Mouse (Mus musculus): ENCODE measurements around the gene Olfr1458. TPM values are rescaled to one million over a fixed set of nuclear protein-coding genes. Genes with fewer than 3 reads are reported as not detected.

The Olfr1458 gene
- not detected in 2 replicates for total RNA-seq (2014; rRNA removed; ENCODE audit: low replicate concordance)
- polyA plus RNA-seq (2015; fragmentation: Nextera tagmentation; extraction: Ambion mirVana): not detected in 2 replicates

- WGBS: 57% methylated on average over 3 of the region's 3 CpGs
- Histone ChIP-seq H3K4me3 (ENCODE audit: low read depth, low read length) (no peak within 1 kb of the TSS), H3K4me2 (ENCODE audit: low read depth, low read length) (no peak within 1 kb of the TSS), H3K27me3 (ENCODE audit: control insufficient read depth, insufficient read depth, low read length) (no peaks in the 10 kb centered on the region), H3K9me3 (replicated peaks; ENCODE audit: control insufficient read depth, low read length) (no peaks in the 10 kb centered on the region), H3K27ac (ENCODE audit: low read depth) (no peak within 1 kb of the TSS), H3K36me3 (replicated peaks; ENCODE audit: control insufficient read depth, insufficient read depth, low read length) (no peaks in the 10 kb centered on the region), H3K9ac (replicated peaks; ENCODE audit: low read depth, low read length) (no peak within 1 kb of the TSS), H3K4me1 (ENCODE audit: control insufficient read depth, insufficient read depth) (no peaks in the 10 kb centered on the region)
- no peak for ATAC-seq (ENCODE audit: insufficient read depth, low read depth)
- TF ChIP-seq CTCF (IDR thresholded peaks at IDR 0.05; ENCODE audit: low read depth): no peak
- DNase-seq (ENCODE audit: low spot score): no peak
Measured at GRCm38 (mm10) chr19:13106675-13107074, at the start of gene Olfr1458. TSS of gene Olfr1458 (minus strand) at chr19:13106775.

DNA sequence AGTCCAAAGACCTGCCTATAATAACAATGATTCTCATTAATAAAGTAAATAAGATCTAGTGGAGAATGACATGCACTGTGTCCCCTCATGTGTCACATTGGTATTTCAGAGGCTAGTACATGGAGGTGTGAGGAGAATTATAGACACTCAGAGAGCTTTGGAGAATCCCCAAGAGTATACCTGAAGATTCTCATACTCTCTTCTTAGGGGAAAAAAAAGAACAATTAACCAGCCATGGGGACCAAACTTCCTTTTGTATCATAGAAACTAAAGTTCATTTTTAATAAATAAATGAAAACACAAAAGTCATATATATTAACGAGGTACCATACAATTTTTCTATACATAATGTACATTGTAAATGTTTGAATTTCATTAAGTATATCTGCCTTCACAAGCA, 42.9 kb upstream of the Olfr1458 start, which contains the start of gene Olfr1459:
Gene Olfr1459 (minus strand): TSS at position 101 of the 400 bp plus-strand sequence.
- Histone ChIP-seq H3K9ac (replicated peaks; ENCODE audit: low read depth, low read length) (no peak within 1 kb of the TSS), H3K4me3 (ENCODE audit: low read depth, low read length) (no peak within 1 kb of the TSS), H3K27me3 (ENCODE audit: control insufficient read depth, insufficient read depth, low read length) (no peaks in the 10 kb centered on the region), H3K9me3 (replicated peaks; ENCODE audit: control insufficient read depth, low read length) (no peaks in the 10 kb centered on the region; the same call in 1 of the 2 replicates), H3K4me2 (ENCODE audit: low read depth, low read length) (no peak within 1 kb of the TSS), H3K27ac (ENCODE audit: low read depth) (no peak within 1 kb of the TSS), H3K4me1 (ENCODE audit: control insufficient read depth, insufficient read depth) (no peaks in the 10 kb centered on the region), H3K36me3 (replicated peaks; ENCODE audit: control insufficient read depth, insufficient read depth, low read length) (no peaks in the 10 kb centered on the region)
- 61% methylated on average over 1 of the region's 1 CpGs for WGBS
- TF ChIP-seq CTCF (IDR thresholded peaks at IDR 0.05; ENCODE audit: low read depth) (no peak), EP300 (IDR thresholded peaks at IDR 0.05; ENCODE audit: low read depth) (no peak)
- ATAC-seq (ENCODE audit: insufficient read depth, low read depth) (no peak), DNase-seq (ENCODE audit: low spot score) (no peak)

- no peak within 1 kb of the TSS for H3K27ac ChIP-seq (ENCODE audit: low read depth)
- DNase-seq (ENCODE audit: low spot score) (no peak), ATAC-seq (ENCODE audit: insufficient read depth, low read depth) (no peak)
- H3K27me3 ChIP-seq (ENCODE audit: control insufficient read depth, insufficient read depth, low read length): no peaks in the 10 kb centered on the region
- 53% methylated on average over 2 of the region's 2 CpGs for WGBS
- no peak for TF ChIP-seq EP300 (IDR thresholded peaks at IDR 0.05; ENCODE audit: low read depth)
- H3K4me1 ChIP-seq (ENCODE audit: control insufficient read depth, insufficient read depth): no peaks in the 10 kb centered on the region
- no peak within 1 kb of the TSS for H3K9ac ChIP-seq (replicated peaks; ENCODE audit: low read depth, low read length)
- H3K4me3 ChIP-seq (ENCODE audit: low read depth, low read length): no peak within 1 kb of the TSS
- 0 out of 2 replicates have a peak, but pooled peaks cover 4% of the 10 kb centered on the region for H3K9me3 ChIP-seq (replicated peaks; ENCODE audit: control insufficient read depth, low read length)
- no peaks in the 10 kb centered on the region for H3K36me3 ChIP-seq (replicated peaks; ENCODE audit: control insufficient read depth, insufficient read depth, low read length)
- H3K4me2 ChIP-seq (ENCODE audit: low read depth, low read length): no peak within 1 kb of the TSS
Measured at GRCm38 (mm10) chr19:13097791-13098190, 8.8 kb downstream of the Olfr1458 start, which contains the start of gene Olfr1457. TSS of gene Olfr1457 (minus strand) at chr19:13097891.

- no peak overlapping the region for H3K27ac ChIP-seq (ENCODE audit: low read depth)
- TF ChIP-seq EP300 (IDR thresholded peaks at IDR 0.05; ENCODE audit: low read depth): no peak
- TF ChIP-seq CTCF (IDR thresholded peaks at IDR 0.05; ENCODE audit: low read depth): no peak
- no peak for DNase-seq (ENCODE audit: low spot score)
- no peaks in the 10 kb centered on the region for H3K27me3 ChIP-seq (ENCODE audit: control insufficient read depth, insufficient read depth, low read length)
- no peak overlapping the region for H3K4me3 ChIP-seq (ENCODE audit: low read depth, low read length)
- no peak overlapping the region for H3K4me2 ChIP-seq (ENCODE audit: low read depth, low read length)
- ATAC-seq (ENCODE audit: insufficient read depth, low read depth): no peak
- WGBS: 59% methylated on average over 1 of the region's 1 CpGs
- H3K4me1 ChIP-seq (ENCODE audit: control insufficient read depth, insufficient read depth): no peaks in the 10 kb centered on the region
- peaks cover 16% of the 10 kb centered on the region; the same call in 1 of the 2 replicates for H3K9me3 ChIP-seq (replicated peaks; ENCODE audit: control insufficient read depth, low read length)
- no peak overlapping the region for H3K9ac ChIP-seq (replicated peaks; ENCODE audit: low read depth, low read length)
- no peaks in the 10 kb centered on the region for H3K36me3 ChIP-seq (replicated peaks; ENCODE audit: control insufficient read depth, insufficient read depth, low read length)
Measured at GRCm38 (mm10) chr19:13093908-13094307, 12.7 kb downstream of the Olfr1458 start.

DNA sequence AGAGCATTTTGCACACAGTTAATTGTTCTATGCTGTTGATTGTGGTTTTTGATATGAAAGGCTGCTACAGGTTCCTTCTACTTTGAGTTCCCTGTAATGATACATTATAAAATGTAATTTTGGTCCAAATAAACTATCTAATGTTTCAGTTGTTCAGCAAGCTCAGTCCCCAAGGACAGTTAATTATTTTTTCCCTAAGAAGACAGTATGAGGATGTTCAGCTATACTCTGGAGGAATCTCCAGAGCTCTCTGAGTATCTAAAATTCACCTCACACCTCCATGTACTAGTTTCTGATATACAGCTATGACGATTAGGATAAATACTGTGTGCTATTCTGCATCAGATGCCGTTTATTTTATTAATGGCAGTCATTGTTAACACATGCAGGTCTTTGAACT, 46.3 kb downstream of the Olfr1458 start, which contains the start of gene Olfr1454:
Gene Olfr1454 (plus strand): TSS at position 301 of the 400 bp plus-strand sequence.
- Histone ChIP-seq H3K4me1 (ENCODE audit: control insufficient read depth, insufficient read depth) (no peaks in the 10 kb centered on the region), H3K36me3 (replicated peaks; ENCODE audit: control insufficient read depth, insufficient read depth, low read length) (no peaks in the 10 kb centered on the region), H3K9me3 (replicated peaks; ENCODE audit: control insufficient read depth, low read length) (peaks cover 9% of the 10 kb centered on the region; the same call in 1 of the 2 replicates), H3K27me3 (ENCODE audit: control insufficient read depth, insufficient read depth, low read length) (no peaks in the 10 kb centered on the region), H3K4me2 (ENCODE audit: low read depth, low read length) (no peak within 1 kb of the TSS), H3K9ac (replicated peaks; ENCODE audit: low read depth, low read length) (no peak within 1 kb of the TSS), H3K27ac (ENCODE audit: low read depth) (no peak within 1 kb of the TSS), H3K4me3 (ENCODE audit: low read depth, low read length) (no peak within 1 kb of the TSS)
- TF ChIP-seq CTCF (IDR thresholded peaks at IDR 0.05; ENCODE audit: low read depth) (no peak), EP300 (IDR thresholded peaks at IDR 0.05; ENCODE audit: low read depth) (no peak)
- no peak for DNase-seq (ENCODE audit: low spot score)
- WGBS: 40% methylated on average over 2 of the region's 2 CpGs
- no peak for ATAC-seq (ENCODE audit: insufficient read depth, low read depth)

Other genes starting within 250 kb of the Olfr1458 start
- not detected in 2 replicates for gene Olfr1444, start 249.5 kb downstream of the Olfr1458 start, total RNA-seq (2014; rRNA removed; ENCODE audit: low replicate concordance)
- not detected in 2 replicates for gene Olfr1444, start 249.5 kb downstream of the Olfr1458 start, polyA plus RNA-seq (2015; fragmentation: Nextera tagmentation; extraction: Ambion mirVana)
- not detected in 2 replicates for gene Olfr1445, start 222.9 kb downstream of the Olfr1458 start, total RNA-seq (2014; rRNA removed; ENCODE audit: low replicate concordance)
- not detected in 2 replicates for gene Olfr1445, start 222.9 kb downstream of the Olfr1458 start, polyA plus RNA-seq (2015; fragmentation: Nextera tagmentation; extraction: Ambion mirVana)
- not detected in 2 replicates for gene Olfr1446, start 213.3 kb downstream of the Olfr1458 start, total RNA-seq (2014; rRNA removed; ENCODE audit: low replicate concordance)
- not detected in 2 replicates for gene Olfr1446, start 213.3 kb downstream of the Olfr1458 start, polyA plus RNA-seq (2015; fragmentation: Nextera tagmentation; extraction: Ambion mirVana)
- gene Olfr1447, start 203.0 kb downstream of the Olfr1458 start, total RNA-seq (2014; rRNA removed; ENCODE audit: low replicate concordance): not detected in 2 replicates
- not detected in 2 replicates for gene Olfr1447, start 203.0 kb downstream of the Olfr1458 start, polyA plus RNA-seq (2015; fragmentation: Nextera tagmentation; extraction: Ambion mirVana)
- gene Olfr1448, start 182.4 kb downstream of the Olfr1458 start, total RNA-seq (2014; rRNA removed; ENCODE audit: low replicate concordance): not detected in 2 replicates
- not detected in 2 replicates for gene Olfr1448, start 182.4 kb downstream of the Olfr1458 start, polyA plus RNA-seq (2015; fragmentation: Nextera tagmentation; extraction: Ambion mirVana)
- gene Olfr1449, start 175.9 kb downstream of the Olfr1458 start, total RNA-seq (2014; rRNA removed; ENCODE audit: low replicate concordance): not detected in 2 replicates
- not detected in 2 replicates for gene Olfr1449, start 175.9 kb downstream of the Olfr1458 start, polyA plus RNA-seq (2015; fragmentation: Nextera tagmentation; extraction: Ambion mirVana)
- gene Olfr1450, start 156.5 kb downstream of the Olfr1458 start, total RNA-seq (2014; rRNA removed; ENCODE audit: low replicate concordance): not detected in 2 replicates
- not detected in 2 replicates for gene Olfr1450, start 156.5 kb downstream of the Olfr1458 start, polyA plus RNA-seq (2015; fragmentation: Nextera tagmentation; extraction: Ambion mirVana)
- gene Olfr1451, start 111.8 kb downstream of the Olfr1458 start, total RNA-seq (2014; rRNA removed; ENCODE audit: low replicate concordance): not detected in 2 replicates
- gene Olfr1451, start 111.8 kb downstream of the Olfr1458 start, polyA plus RNA-seq (2015; fragmentation: Nextera tagmentation; extraction: Ambion mirVana): not detected in 2 replicates
- not detected in 2 replicates for gene Olfr1453, start 78.4 kb downstream of the Olfr1458 start, total RNA-seq (2014; rRNA removed; ENCODE audit: low replicate concordance)
- gene Olfr1453, start 78.4 kb downstream of the Olfr1458 start, polyA plus RNA-seq (2015; fragmentation: Nextera tagmentation; extraction: Ambion mirVana): not detected in 2 replicates
- gene Olfr1454, start 46.2 kb downstream of the Olfr1458 start, total RNA-seq (2014; rRNA removed; ENCODE audit: low replicate concordance): not detected in 2 replicates
- gene Olfr1454, start 46.2 kb downstream of the Olfr1458 start, polyA plus RNA-seq (2015; fragmentation: Nextera tagmentation; extraction: Ambion mirVana): not detected in 2 replicates
- not detected in 2 replicates for gene Olfr1457, start 8.9 kb downstream of the Olfr1458 start, total RNA-seq (2014; rRNA removed; ENCODE audit: low replicate concordance)
- gene Olfr1457, start 8.9 kb downstream of the Olfr1458 start, polyA plus RNA-seq (2015; fragmentation: Nextera tagmentation; extraction: Ambion mirVana): not detected in 2 replicates
- gene Olfr1459, start 42.8 kb upstream of the Olfr1458 start, total RNA-seq (2014; rRNA removed; ENCODE audit: low replicate concordance): not detected in 2 replicates
- gene Olfr1459, start 42.8 kb upstream of the Olfr1458 start, polyA plus RNA-seq (2015; fragmentation: Nextera tagmentation; extraction: Ambion mirVana): not detected in 2 replicates
- not detected in 2 replicates for gene Olfr1461, start 56.2 kb upstream of the Olfr1458 start, total RNA-seq (2014; rRNA removed; ENCODE audit: low replicate concordance)
- gene Olfr1461, start 56.2 kb upstream of the Olfr1458 start, polyA plus RNA-seq (2015; fragmentation: Nextera tagmentation; extraction: Ambion mirVana): not detected in 2 replicates
- gene Olfr1462, start 79.0 kb upstream of the Olfr1458 start, total RNA-seq (2014; rRNA removed; ENCODE audit: low replicate concordance): not detected in 2 replicates
- not detected in 2 replicates for gene Olfr1462, start 79.0 kb upstream of the Olfr1458 start, polyA plus RNA-seq (2015; fragmentation: Nextera tagmentation; extraction: Ambion mirVana)
- not detected in 2 replicates for gene Olfr1463, start 124.6 kb upstream of the Olfr1458 start, total RNA-seq (2014; rRNA removed; ENCODE audit: low replicate concordance)
- not detected in 2 replicates for gene Olfr1463, start 124.6 kb upstream of the Olfr1458 start, polyA plus RNA-seq (2015; fragmentation: Nextera tagmentation; extraction: Ambion mirVana)
- gene Olfr1465, start 208.8 kb upstream of the Olfr1458 start, total RNA-seq (2014; rRNA removed; ENCODE audit: low replicate concordance): not detected in 2 replicates
- not detected in 2 replicates for gene Olfr1465, start 208.8 kb upstream of the Olfr1458 start, polyA plus RNA-seq (2015; fragmentation: Nextera tagmentation; extraction: Ambion mirVana)
- gene Olfr1466, start 232.1 kb upstream of the Olfr1458 start, total RNA-seq (2014; rRNA removed; ENCODE audit: low replicate concordance): not detected in 2 replicates
- not detected in 2 replicates for gene Olfr1466, start 232.1 kb upstream of the Olfr1458 start, polyA plus RNA-seq (2015; fragmentation: Nextera tagmentation; extraction: Ambion mirVana)